ENCODE assay signal across 13 mouse cellular contexts in the genomic region with DNA sequence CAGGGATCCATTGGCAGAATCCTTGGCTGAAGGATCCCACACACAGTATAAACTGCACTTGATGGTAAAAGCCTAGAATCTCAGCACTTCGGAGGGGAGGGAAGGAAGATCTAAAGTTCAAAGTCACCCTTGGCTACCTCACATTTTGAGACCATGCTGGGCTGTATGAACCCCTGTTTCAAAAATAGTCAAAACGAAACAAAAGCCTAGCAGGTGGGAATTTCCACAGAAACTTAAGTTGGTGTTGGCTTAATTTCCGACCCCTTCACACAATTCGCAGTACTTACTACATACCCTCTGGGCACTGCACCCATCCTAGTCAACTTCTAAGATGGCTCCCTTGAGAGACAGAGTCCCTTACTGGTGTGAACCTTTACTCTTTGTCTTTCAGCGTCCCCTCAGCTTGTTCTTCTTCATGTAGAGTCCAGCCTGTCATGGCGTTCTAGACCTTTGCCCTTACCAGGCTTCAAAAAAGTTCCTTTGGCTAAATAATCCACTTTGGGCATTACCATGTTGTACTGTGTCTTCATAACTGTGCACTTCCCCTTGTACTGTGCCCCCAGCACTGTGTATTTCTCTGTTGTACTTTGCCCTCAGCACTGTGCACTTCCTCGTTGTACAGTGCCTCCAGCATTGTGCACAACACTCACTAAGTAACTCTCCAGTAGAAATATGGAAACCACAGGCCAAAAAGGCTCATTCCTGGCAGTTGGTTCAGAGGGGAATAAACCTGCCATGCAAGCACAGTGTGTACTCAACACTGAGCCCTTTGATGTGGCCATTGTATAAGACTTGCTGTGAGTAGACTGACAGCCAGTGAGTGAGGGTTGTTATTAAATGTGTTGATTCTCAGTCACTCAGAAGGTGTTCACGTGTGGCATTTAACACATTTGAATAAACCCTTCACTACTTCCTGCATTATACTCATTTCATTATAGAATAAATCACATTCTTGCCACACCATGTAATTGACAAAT.
DNase-seq lines count a peak whose midpoint lies in the region; ATAC-seq and TF ChIP-seq lines count a peak whose summit lies in the region.
"Had no signal": no experiment of that assay in that cellular context is flagged by ENCODE, and none has a peak within 500 bp of the region (broad histone marks: within the 10 kb centered on the region; RNA-seq: fewer than 3 reads in every experiment).

No protein-coding gene starts in this region.

- peak overlapping the region; percentile 73 for H3K27ac ChIP-seq in cerebellum, adult 2 months (ENCODE audit: insufficient read depth, low read length)
- no peak overlapping the region for H3K27ac ChIP-seq in kidney, embryonic 14.5 days (ENCODE audit: low read depth, low read length)
- H3K27ac ChIP-seq in midbrain, embryonic 16.5 days (ENCODE audit: low read length): no peak overlapping the region
- H3K27ac ChIP-seq in midbrain, embryonic 14.5 days (replicated peaks; ENCODE audit: low read depth, low read length): no peak overlapping the region
- H3K27ac ChIP-seq in heart, adult 2 months: no peak overlapping the region
- H3K27ac ChIP-seq: midbrain, embryonic 12.5 days had no signal

- H3K4me3 ChIP-seq in cerebellum, adult 2 months (replicated peaks; ENCODE audit: insufficient read depth, low read depth, low read length): no peak overlapping the region
- H3K4me3 ChIP-seq in kidney, embryonic 14.5 days (ENCODE audit: low read length): no peak overlapping the region
- H3K4me3 ChIP-seq in midbrain, embryonic 16.5 days (ENCODE audit: low read depth, low read length): no peak overlapping the region
- no peak overlapping the region for H3K4me3 ChIP-seq in midbrain, embryonic 14.5 days (replicated peaks; ENCODE audit: low read depth, low read length)
- no peak overlapping the region for H3K4me3 ChIP-seq in heart, adult 2 months
- H3K4me3 ChIP-seq: midbrain, embryonic 12.5 days had no signal

- peaks cover 28% of the 10 kb centered on the region for H3K4me1 ChIP-seq in cerebellum, adult 2 months (ENCODE audit: control insufficient read depth, insufficient read depth, low read length)
- no peaks in the 10 kb centered on the region for H3K4me1 ChIP-seq in kidney, embryonic 14.5 days (ENCODE audit: control insufficient read depth, insufficient read depth, low read length)
- H3K4me1 ChIP-seq in midbrain, embryonic 16.5 days (ENCODE audit: control insufficient read depth, insufficient read depth, low read length): peaks cover 3% of the 10 kb centered on the region; the same call in 1 of the 2 replicates
- H3K4me1 ChIP-seq in midbrain, embryonic 14.5 days (ENCODE audit: control insufficient read depth, insufficient read depth, low read length): no peaks in the 10 kb centered on the region
- H3K4me1 ChIP-seq in heart, adult 2 months (ENCODE audit: control insufficient read depth, insufficient read depth, low read length): no peaks in the 10 kb centered on the region
- H3K4me1 ChIP-seq: midbrain, embryonic 12.5 days had no signal

- TF ChIP-seq POLR2A in cerebellum, adult 2 months (IDR thresholded peaks at IDR 0.05; ENCODE audit: borderline replicate concordance, insufficient read depth, low read length): no peak
- TF ChIP-seq POLR2A in heart, adult 2 months (IDR thresholded peaks at IDR 0.05; ENCODE audit: insufficient read depth, low read depth, low read length): no peak

- no peaks in the 10 kb centered on the region for H3K9me3 ChIP-seq in kidney, embryonic 14.5 days (ENCODE audit: control insufficient read depth, low read length)
- no peaks in the 10 kb centered on the region for H3K9me3 ChIP-seq in midbrain, embryonic 16.5 days (replicated peaks; ENCODE audit: control insufficient read depth, low read length, poor library complexity, severe bottlenecking)
- no peaks in the 10 kb centered on the region for H3K9me3 ChIP-seq in midbrain, embryonic 14.5 days (ENCODE audit: control insufficient read depth, low read length)
- H3K9me3 ChIP-seq: midbrain, embryonic 12.5 days had no signal

- intact Hi-C loops in heart, adult 2 months (cut with DNase I): no loop called here

- no peaks in the 10 kb centered on the region for H3K79me2 ChIP-seq in heart, adult 2 months (replicated peaks; ENCODE audit: control insufficient read depth, insufficient read depth, low read length)

- ATAC-seq in kidney, embryonic 14.5 days (ENCODE audit: low FRiP score, low TSS enrichment): no peak
- ATAC-seq in midbrain, embryonic 16.5 days: peak; percentile 56; the same call in 1 of the 2 replicates
- ATAC-seq in midbrain, embryonic 14.5 days (ENCODE audit: low FRiP score, low TSS enrichment): no peak
- no peak for ATAC-seq in inflammation-experienced regulatory T-cells, adult 6 months

- 70% methylated on average over 8 of the region's 8 CpGs for WGBS in cerebellum, adult 2 months
- 88% methylated on average over 8 of the region's 8 CpGs for WGBS in kidney, embryonic 14.5 days
- WGBS in midbrain, embryonic 16.5 days: 81% methylated on average over 8 of the region's 8 CpGs
- 78% methylated on average over 8 of the region's 8 CpGs for whole genome bisulfite sequencing in midbrain, embryonic 14.5 days
- WGBS in heart, adult 2 months: 82% methylated on average over 8 of the region's 8 CpGs

- no peak for TF ChIP-seq CTCF in cerebellum, adult 2 months (IDR thresholded peaks at IDR 0.05; ENCODE audit: borderline replicate concordance, insufficient read depth, low read depth, low read length)
- no peak for TF ChIP-seq CTCF in heart, adult 2 months (IDR thresholded peaks at IDR 0.05)

- no peak overlapping the region for H3K4me2 ChIP-seq in kidney, embryonic 14.5 days (replicated peaks; ENCODE audit: low read depth, low read length)
- no peak overlapping the region for H3K4me2 ChIP-seq in midbrain, embryonic 16.5 days (ENCODE audit: low read length)
- H3K4me2 ChIP-seq in midbrain, embryonic 14.5 days (ENCODE audit: low read length): no peak overlapping the region
- H3K4me2 ChIP-seq: midbrain, embryonic 12.5 days had no signal

- no peak for TF ChIP-seq EP300 in heart, adult 2 months (IDR thresholded peaks at IDR 0.05; ENCODE audit: insufficient read depth, low read depth, low read length)

- H3K27me3 ChIP-seq in cerebellum, adult 2 months (ENCODE audit: control insufficient read depth, insufficient read depth, low read length): no peaks in the 10 kb centered on the region
- H3K27me3 ChIP-seq in kidney, embryonic 14.5 days (ENCODE audit: control insufficient read depth, insufficient read depth, low read length): no peaks in the 10 kb centered on the region
- H3K27me3 ChIP-seq in midbrain, embryonic 16.5 days (ENCODE audit: control insufficient read depth, insufficient read depth, low read depth, low read length): no peaks in the 10 kb centered on the region
- no peaks in the 10 kb centered on the region for H3K27me3 ChIP-seq in midbrain, embryonic 14.5 days (ENCODE audit: control insufficient read depth, insufficient read depth, low read length)
- peaks cover 1% of the 10 kb centered on the region; the same call in 1 of the 2 replicates for H3K27me3 ChIP-seq in heart, adult 2 months (ENCODE audit: control insufficient read depth, insufficient read depth, low read length)
- H3K27me3 ChIP-seq: midbrain, embryonic 12.5 days had no signal

- peak in 1 of 2 experiments; percentile 27 for DNase-seq in cerebellum, adult 2 months
- DNase-seq in cerebellum, postnatal 10 days: no peak
- DNase-seq in kidney, postnatal 36 days: peak; percentile 11 to 20
- DNase-seq in midbrain, embryonic 14.5 days: no peak
- no peak for DNase-seq in heart, adult 2 months
- DNase-seq: heart, adult 18-20 months; layer of hippocampus, adult 9-11 months; lung, postnatal 14 days; right cerebral cortex, postnatal 25 days had no signal

- no peak overlapping the region for H3K9ac ChIP-seq in kidney, embryonic 14.5 days (ENCODE audit: low read depth, low read length)
- H3K9ac ChIP-seq in midbrain, embryonic 16.5 days (ENCODE audit: low read depth, low read length): no peak overlapping the region
- no peak overlapping the region for H3K9ac ChIP-seq in midbrain, embryonic 14.5 days (replicated peaks; ENCODE audit: low read length)
- no peak overlapping the region for H3K9ac ChIP-seq in heart, adult 2 months (ENCODE audit: low read depth, low read length)
- H3K9ac ChIP-seq: midbrain, embryonic 12.5 days had no signal

- no peaks in the 10 kb centered on the region for H3K36me3 ChIP-seq in kidney, embryonic 14.5 days (ENCODE audit: control insufficient read depth, insufficient read depth, low read length)
- H3K36me3 ChIP-seq in midbrain, embryonic 16.5 days (ENCODE audit: control insufficient read depth, insufficient read depth, low read length): no peaks in the 10 kb centered on the region
- no peaks in the 10 kb centered on the region for H3K36me3 ChIP-seq in midbrain, embryonic 14.5 days (ENCODE audit: control insufficient read depth, insufficient read depth, low read length)
- H3K36me3 ChIP-seq in heart, adult 2 months (ENCODE audit: control insufficient read depth, insufficient read depth, low read length): no peaks in the 10 kb centered on the region
- H3K36me3 ChIP-seq: midbrain, embryonic 12.5 days had no signal

Comparison
In these comparisons a context has a peak if more than half of its experiments do, and no peak if none do; other contexts are left out.
1. DNase-seq: peak in kidney, postnatal 36 days (2 of 2); none in cerebellum, postnatal 10 days (0 of 2), midbrain, embryonic 14.5 days (single experiment) and heart, adult 2 months (0 of 2).